Mouse (Mus musculus): Measurements from ENCODE around the gene Cyp3a44. TPM values are rescaled to one million over a fixed set of nuclear protein-coding genes. Genes with fewer than 3 reads are reported as not detected.
"Not testable (repeated sequence)": the region's sequence is repeated elsewhere in the genome, so short reads cannot be mapped to it uniquely, and the experiment has no call there.

Gene Cyp3a44
- polyA plus RNA-seq (2016; fragmentation: Nextera tagmentation; extraction: Ambion mirVana), result not detected in 2 replicates

DNA sequence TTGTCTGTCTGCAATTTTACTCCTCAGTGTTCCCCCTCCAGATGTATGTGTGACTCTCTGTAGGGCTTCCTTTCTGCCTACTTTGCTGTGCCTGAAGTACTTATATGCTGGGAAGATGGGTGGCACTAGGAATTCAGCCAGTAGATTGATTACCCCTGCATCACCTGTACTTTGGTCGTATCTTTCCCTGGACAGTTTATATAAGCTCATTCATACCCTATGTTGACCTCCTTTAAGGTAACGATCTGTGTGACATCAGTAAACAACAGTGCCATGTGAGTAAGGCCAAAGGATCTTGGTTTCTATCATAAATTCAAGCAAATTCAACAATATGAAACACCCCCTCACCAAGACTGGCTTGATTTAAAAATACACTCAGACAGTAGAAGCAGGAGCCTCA, at the start of gene Cyp3a44:
TSS of gene Cyp3a44 (minus strand) at position 79 of the 400 bp plus-strand sequence.
- H3K27ac ChIP-seq; H3K36me3 ChIP-seq (replicated peaks); H3K9ac ChIP-seq; ATAC-seq (ENCODE audit: low FRiP score); H3K4me1 ChIP-seq; H3K4me2 ChIP-seq; H3K4me3 ChIP-seq (replicated peaks); H3K27me3 ChIP-seq: not testable (repeated sequence)
- peaks cover 34% of the 10 kb centered on the region for H3K9me3 ChIP-seq
- 72% methylated on average over 2 of the region's 2 CpGs for WGBS

DNA sequence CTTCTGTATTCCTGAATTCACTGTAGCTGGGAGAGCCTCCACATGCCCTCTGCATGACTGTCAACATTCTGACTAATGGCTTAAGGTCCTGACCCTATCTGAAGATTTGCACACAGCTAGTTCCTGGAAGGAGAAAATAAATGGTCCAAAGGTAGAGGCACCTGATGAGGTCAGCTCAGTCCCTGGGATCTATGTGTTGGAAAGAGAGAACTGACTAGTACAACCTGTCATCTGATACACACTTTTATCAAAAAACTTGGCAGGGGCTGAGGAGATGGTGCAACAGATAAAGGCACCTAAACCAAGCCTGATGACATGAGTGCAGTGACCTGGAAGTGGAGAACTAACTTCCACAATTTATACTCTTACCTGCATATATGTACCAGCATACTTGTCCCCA, 5.4 kb downstream of the Cyp3a44 start:
- not testable (repeated sequence) for H3K27ac ChIP-seq; H3K27me3 ChIP-seq; H3K9ac ChIP-seq; H3K4me2 ChIP-seq; H3K4me1 ChIP-seq; H3K36me3 ChIP-seq (replicated peaks); H3K4me3 ChIP-seq (replicated peaks); ATAC-seq (ENCODE audit: low FRiP score)
- H3K9me3 ChIP-seq, result peaks cover 59% of the 10 kb centered on the region

DNA sequence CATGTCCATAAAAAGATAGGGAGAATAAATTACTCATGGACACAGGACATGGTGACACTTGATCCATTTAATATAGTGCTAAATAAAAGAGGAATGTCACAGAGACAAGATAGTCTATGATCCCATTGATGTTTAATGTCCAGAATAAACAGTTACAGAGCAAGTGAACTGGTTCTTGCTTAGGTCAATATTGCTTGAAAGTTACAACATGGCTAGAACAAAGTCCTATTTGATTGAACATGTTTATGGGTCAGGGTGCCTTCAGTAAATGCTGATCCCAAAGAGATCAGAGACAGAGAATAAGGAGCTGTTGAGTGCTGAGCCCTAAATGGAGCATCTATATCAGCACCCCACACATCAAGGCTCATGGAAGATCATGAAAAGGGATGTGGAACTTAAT, 12.4 kb downstream of the Cyp3a44 start:
- H3K4me2 ChIP-seq; H3K4me3 ChIP-seq (replicated peaks); H3K27ac ChIP-seq; ATAC-seq (ENCODE audit: low FRiP score); H3K9ac ChIP-seq; H3K27me3 ChIP-seq; H3K36me3 ChIP-seq (replicated peaks); H3K4me1 ChIP-seq: not testable (repeated sequence)
- H3K9me3 ChIP-seq, result peaks cover 42% of the 10 kb centered on the region

DNA sequence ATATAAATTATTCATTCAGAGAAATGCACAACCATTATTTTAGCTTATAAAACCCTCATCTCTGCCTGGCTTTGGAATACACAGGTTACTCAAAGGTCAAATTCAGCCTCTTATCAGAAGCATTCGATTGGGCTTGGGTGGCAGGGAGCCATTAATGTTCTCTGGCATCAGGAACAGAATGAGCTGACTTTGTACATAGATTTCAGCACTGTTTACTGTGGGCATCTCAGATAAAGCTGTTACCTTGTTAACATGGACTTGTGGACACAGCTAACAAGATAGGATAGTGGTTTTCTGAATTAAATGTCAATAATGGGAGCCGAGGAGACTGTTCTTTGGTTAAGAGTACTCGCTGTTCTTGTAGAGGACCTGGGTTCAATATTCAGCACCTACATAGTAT, 68.2 kb downstream of the Cyp3a44 start:
- WGBS, result 80% methylated on average over 3 of the region's 3 CpGs
- not testable (repeated sequence) for ATAC-seq (ENCODE audit: low FRiP score); H3K4me3 ChIP-seq (replicated peaks); H3K27ac ChIP-seq; H3K36me3 ChIP-seq (replicated peaks); H3K4me2 ChIP-seq; H3K9ac ChIP-seq; H3K27me3 ChIP-seq; H3K4me1 ChIP-seq
- peaks cover 33% of the 10 kb centered on the region for H3K9me3 ChIP-seq

Other genes with a start within 250 kb of the Cyp3a44 start
- not detected in 2 replicates for gene Cyp3a41b, start 221.1 kb downstream of the Cyp3a44 start, polyA plus RNA-seq (2016; fragmentation: Nextera tagmentation; extraction: Ambion mirVana)
- gene Cyp3a41a, start 85.7 kb downstream of the Cyp3a44 start, polyA plus RNA-seq (2016; fragmentation: Nextera tagmentation; extraction: Ambion mirVana), result not detected in 2 replicates
- not detected in 2 replicates for gene Cyp3a11, start 74.1 kb upstream of the Cyp3a44 start, polyA plus RNA-seq (2016; fragmentation: Nextera tagmentation; extraction: Ambion mirVana)
- not detected in 2 replicates for gene Cyp3a25, start 203.7 kb upstream of the Cyp3a44 start, polyA plus RNA-seq (2016; fragmentation: Nextera tagmentation; extraction: Ambion mirVana)

All from forebrain, embryonic 12.5 days (tissue).